Mouse (Mus musculus) adipose tissue, adult 10 weeks (tissue): Measurements from ENCODE around the gene Ube2cbp. TPM values are rescaled to one million over a fixed set of nuclear protein-coding genes. Genes with fewer than 3 reads are reported as not detected.

Experiments used
- polyA plus RNA-seq: library from polyadenylated mRNA; stranded (reverse); fragments of 350-450 nt; fragmentation: Illumina TruSeq; extraction: RNeasy Lipid Tissue Mini Kit (QIAGEN cat#74804); gene quantifications from one replicate; pipeline ENCODE4 v1.2.3, GENCODE M21; 2014; ENCODE audit warnings: low read depth, low replicate concordance

Ube2cbp gene
- 1.1 TPM for polyA plus RNA-seq

GRCm38 (mm10) chr9:86464151-86465105 lies at the start of gene Ube2cbp:
Ube2cbp (minus strand) TSS chr9:86464950.

GRCm38 (mm10) chr9:86466990-86467870 lies 2.5 kb upstream of the Ube2cbp start, which contains the start of gene Dop1a:
Dop1a (plus strand) TSS chr9:86467154.

Other genes starting within 250 kb of the Ube2cbp start
- 20.8 TPM for gene Dop1a, start 2.2 kb upstream of the Ube2cbp start, polyA plus RNA-seq
- 18.8 TPM for gene Pgm3, start 106.9 kb upstream of the Ube2cbp start, polyA plus RNA-seq
- 3.2 TPM for gene Rwdd2a, start 107.0 kb upstream of the Ube2cbp start, polyA plus RNA-seq
- gene Me1, start 231.0 kb upstream of the Ube2cbp start, polyA plus RNA-seq = 95.3 TPM